Mouse (Mus musculus) forebrain, embryonic 15.5 days (tissue): ENCODE results near the gene Csrp3. TPM values are rescaled to one million over a fixed set of nuclear protein-coding genes. Genes with fewer than 3 reads are reported as not detected.
A peak's percentile ranks its signal among the peaks of the same experiment; 100 is the strongest.

Experiments
- ATAC-seq: fragments of 200-750 bp; cut with Nextera tagmentation; replicated peaks from 2 replicates; pipeline ENCODE4 v1.8.0; 2017; ENCODE audit warnings: mild to moderate bottlenecking, moderate TSS enrichment, moderate library complexity
- H3K27ac ChIP-seq: fragments of 300-500 bp; sonication (generic); replicated peaks from 2 replicates; pipeline ENCODE4 v1.5.1; 2015; ENCODE audit warnings: mild to moderate bottlenecking, inconsistent platforms
- H3K27me3 ChIP-seq: fragments of 300-500 bp; sonication (generic); 2 replicates; pipeline ENCODE4 v1.6.1; 2015; ENCODE audit warnings: inconsistent platforms
- H3K36me3 ChIP-seq: fragments of 300-500 bp; sonication (generic); 2 replicates; pipeline ENCODE4 v1.6.1; 2015; ENCODE audit warnings: mild to moderate bottlenecking, inconsistent platforms
- H3K4me1 ChIP-seq: fragments of 300-500 bp; sonication (generic); 2 replicates; pipeline ENCODE4 v1.6.1; 2015; ENCODE audit warnings: inconsistent platforms
- H3K4me2 ChIP-seq: fragments of 300-500 bp; sonication (generic); replicated peaks from 2 replicates; pipeline ENCODE4 v1.6.1; 2015; ENCODE audit warnings: mild to moderate bottlenecking, inconsistent platforms
- H3K4me3 ChIP-seq: fragments of 300-500 bp; sonication (generic); 2 replicates; pipeline ENCODE4 v1.5.1; 2015; ENCODE audit warnings: mild to moderate bottlenecking, inconsistent platforms
- H3K9ac ChIP-seq: fragments of 300-500 bp; sonication (generic); replicated peaks from 2 replicates; pipeline ENCODE4 v1.6.1; 2015; ENCODE audit warnings: mild to moderate bottlenecking, inconsistent platforms
- H3K9me3 ChIP-seq: fragments of 300-500 bp; sonication (generic); 2 replicates; pipeline ENCODE4 v1.6.1; 2016; ENCODE audit warnings: inconsistent platforms
- WGBS: fragments of 180-500 bp; shearing (Covaris S2); methylation state at CpG from one replicate; pipeline ENCODE4 v1.1.7; 2015; ENCODE audit warnings: mixed read lengths; 5-methylcytosine and 5-hydroxymethylcytosine counted together
- polyA plus RNA-seq: library from polyadenylated mRNA; unstranded; fragments of >200 nt; fragmentation: Nextera tagmentation; extraction: Ambion mirVana; gene quantifications from 2 replicates; pipeline ENCODE4 v1.2.1, GENCODE M21; 2015

The Csrp3 gene
- polyA plus RNA-seq, 1 experiment from 2014 or later = 0.20 TPM

DNA sequence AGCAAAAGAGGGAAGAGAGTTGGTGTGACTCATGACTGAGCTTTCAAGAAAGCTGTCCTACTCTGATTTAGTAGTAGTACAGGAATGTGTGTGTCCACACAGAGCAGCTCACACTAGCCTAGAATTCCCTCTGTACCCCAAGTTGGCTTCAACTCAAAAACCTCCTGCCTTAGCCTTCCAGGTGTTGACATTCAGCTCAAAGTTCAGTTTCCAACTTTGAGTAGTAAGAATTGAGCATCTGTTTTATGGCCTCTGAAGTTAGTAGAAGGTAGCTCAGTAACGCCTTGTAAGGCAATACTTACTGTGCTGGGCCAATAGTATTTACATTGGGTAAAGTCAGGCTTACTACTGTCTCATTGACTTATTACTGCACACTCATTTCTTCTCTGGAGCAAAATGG, 34.2 kb downstream of the Csrp3 start:
- no peak overlapping the region for H3K4me2 ChIP-seq
- no peak for ATAC-seq
- 92% methylated on average over 1 of the region's 1 CpGs for WGBS
- no peak overlapping the region for H3K9ac ChIP-seq
- no peaks in the 10 kb centered on the region for H3K4me1 ChIP-seq
- no peaks in the 10 kb centered on the region for H3K9me3 ChIP-seq
- no peak overlapping the region for H3K27ac ChIP-seq
- no peak overlapping the region for H3K4me3 ChIP-seq
- H3K36me3 ChIP-seq = peaks cover 58% of the 10 kb centered on the region
- no peaks in the 10 kb centered on the region for H3K27me3 ChIP-seq

DNA sequence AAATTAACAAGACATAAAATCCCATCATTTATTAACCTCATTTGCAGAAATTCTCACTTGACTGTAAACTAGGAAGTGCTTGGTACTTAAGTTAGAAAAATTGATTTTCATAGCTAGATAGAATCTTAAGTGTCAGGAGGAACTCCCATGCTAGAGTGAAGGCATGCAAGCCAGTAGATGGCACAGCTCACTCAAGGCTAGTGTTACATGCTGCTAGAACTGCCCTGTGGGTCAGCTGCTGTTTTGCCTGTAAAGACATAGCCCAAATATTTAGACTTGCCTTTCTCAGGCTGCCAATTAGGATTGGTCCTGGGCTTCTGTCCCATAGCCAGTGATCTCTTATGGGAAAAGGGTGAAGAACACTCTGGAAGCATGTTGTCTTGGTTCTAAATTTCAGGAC, 35.5 kb downstream of the Csrp3 start:
- Histone ChIP-seq H3K4me3 (no peak overlapping the region), H3K4me2 (no peak overlapping the region)
- no peak for ATAC-seq

DNA sequence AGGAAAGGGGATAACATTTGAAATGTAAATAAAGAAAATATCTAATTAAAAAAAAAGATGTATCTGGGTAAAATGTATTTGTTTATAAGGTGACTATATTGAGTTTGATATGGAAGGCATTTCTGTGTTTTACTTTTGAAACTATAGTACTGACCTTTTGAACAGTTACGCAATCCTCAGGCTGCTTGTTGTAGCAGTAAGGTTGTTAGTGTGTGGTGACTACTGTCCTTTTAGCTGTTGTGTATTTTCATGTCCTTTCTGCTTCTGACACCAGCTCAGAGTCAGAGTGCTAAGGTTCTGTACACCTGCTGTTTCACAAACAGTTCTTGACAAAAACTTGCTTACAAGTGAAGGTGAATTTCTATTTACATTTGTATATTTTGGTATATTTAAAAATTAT, 37.2 kb downstream of the Csrp3 start:
- no peak overlapping the region for H3K4me3 ChIP-seq
- H3K4me1 ChIP-seq = no peaks in the 10 kb centered on the region
- H3K4me2 ChIP-seq = no peak overlapping the region
- H3K27ac ChIP-seq = no peak overlapping the region
- H3K27me3 ChIP-seq = no peaks in the 10 kb centered on the region
- WGBS = 94% methylated on average over 1 of the region's 1 CpGs
- no peak overlapping the region for H3K9ac ChIP-seq
- H3K9me3 ChIP-seq = no peaks in the 10 kb centered on the region
- no peak for ATAC-seq
- peaks cover 61% of the 10 kb centered on the region for H3K36me3 ChIP-seq

More for the DNA sequence above, 35.5 kb downstream of the Csrp3 start:
- no peaks in the 10 kb centered on the region for H3K27me3 ChIP-seq
- H3K9ac ChIP-seq = no peak overlapping the region
- no peaks in the 10 kb centered on the region for H3K9me3 ChIP-seq
- H3K27ac ChIP-seq = no peak overlapping the region
- no peaks in the 10 kb centered on the region for H3K4me1 ChIP-seq
- H3K36me3 ChIP-seq = peaks cover 61% of the 10 kb centered on the region

DNA sequence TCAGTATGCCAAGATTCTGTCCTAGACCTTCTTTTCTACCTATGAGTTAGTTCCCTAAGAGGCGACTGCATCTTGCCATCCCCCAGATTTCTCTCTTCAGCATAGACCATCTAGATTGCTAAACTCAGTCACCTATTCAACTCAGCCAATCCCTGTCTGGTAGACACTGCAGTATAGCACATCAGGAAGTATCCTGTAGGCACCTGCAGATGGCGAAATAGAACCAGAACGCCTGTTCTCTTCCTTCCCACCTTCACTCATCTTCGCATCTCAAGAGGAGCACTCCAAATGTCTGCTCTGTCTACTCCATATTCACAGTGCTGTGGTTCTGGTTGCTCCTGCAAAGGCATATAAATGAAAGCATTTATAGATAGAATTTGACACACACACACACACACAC, 41.2 kb downstream of the Csrp3 start:
- Histone ChIP-seq H3K9me3 (no peaks in the 10 kb centered on the region), H3K27ac (no peak overlapping the region), H3K36me3 (peaks cover 61% of the 10 kb centered on the region), H3K4me1 (0 out of 2 replicates have a peak, but pooled peaks cover 9% of the 10 kb centered on the region), H3K9ac (no peak overlapping the region), H3K27me3 (no peaks in the 10 kb centered on the region), H3K4me2 (no peak overlapping the region), H3K4me3 (no peak overlapping the region)
- no peak for ATAC-seq
- 92% methylated on average over 4 of the region's 4 CpGs for WGBS

DNA sequence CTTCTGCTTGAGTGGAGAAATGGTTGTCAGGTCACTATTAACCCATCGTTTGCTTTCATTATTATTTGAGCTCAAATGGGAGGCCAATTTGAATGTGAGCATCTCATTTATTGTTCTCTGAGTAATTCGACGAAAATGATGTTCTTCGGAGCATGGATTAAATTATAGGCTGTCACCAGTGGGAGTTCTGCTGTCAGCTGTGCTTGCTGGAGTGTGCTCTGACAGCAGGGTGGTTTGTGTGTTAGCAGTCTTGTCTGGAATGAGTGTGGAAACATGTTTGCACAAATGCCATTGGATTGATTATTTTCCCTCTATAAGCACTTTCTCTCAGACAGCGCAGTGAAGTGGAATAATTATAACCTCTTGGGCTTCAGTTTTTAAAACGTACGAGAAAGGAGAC, 44.5 kb downstream of the Csrp3 start:
- Histone ChIP-seq H3K9ac (no peak overlapping the region), H3K27me3 (no peaks in the 10 kb centered on the region), H3K4me2 (no peak overlapping the region), H3K27ac (peak overlapping the region; percentile 32), H3K4me3 (no peak overlapping the region), H3K4me1 (0 out of 2 replicates have a peak, but pooled peaks cover 9% of the 10 kb centered on the region), H3K9me3 (no peaks in the 10 kb centered on the region), H3K36me3 (peaks cover 41% of the 10 kb centered on the region)
- peak; percentile 95 for ATAC-seq
- WGBS = 47% methylated on average over 7 of the region's 7 CpGs

DNA sequence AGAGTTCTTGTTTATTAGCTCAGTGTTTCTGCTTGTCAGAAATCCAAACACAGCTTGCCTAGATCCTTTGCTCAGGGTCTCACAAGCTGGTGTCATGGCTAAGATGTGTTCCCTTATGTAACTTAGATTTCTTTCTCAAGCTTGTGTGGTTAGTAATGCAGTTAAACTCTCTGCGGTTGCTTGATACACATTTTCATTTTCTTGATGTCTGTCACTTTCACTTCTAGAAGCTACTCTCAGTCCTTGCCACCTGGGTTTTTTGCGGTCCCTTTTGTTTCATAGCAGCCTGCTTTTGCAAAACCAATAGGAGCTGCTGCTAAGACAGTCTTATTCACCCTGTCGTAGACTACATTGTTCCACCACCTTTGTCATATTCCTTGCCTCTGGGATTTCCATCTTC, 52.7 kb downstream of the Csrp3 start:
- WGBS = 77% methylated on average over 3 of the region's 3 CpGs
- no peak overlapping the region for H3K4me2 ChIP-seq
- no peak overlapping the region for H3K4me3 ChIP-seq
- no peaks in the 10 kb centered on the region for H3K27me3 ChIP-seq
- H3K9me3 ChIP-seq = no peaks in the 10 kb centered on the region
- H3K36me3 ChIP-seq = peaks cover 8% of the 10 kb centered on the region
- H3K4me1 ChIP-seq = peaks cover 13% of the 10 kb centered on the region
- no peak for ATAC-seq
- H3K9ac ChIP-seq = no peak overlapping the region
- no peak overlapping the region for H3K27ac ChIP-seq

DNA sequence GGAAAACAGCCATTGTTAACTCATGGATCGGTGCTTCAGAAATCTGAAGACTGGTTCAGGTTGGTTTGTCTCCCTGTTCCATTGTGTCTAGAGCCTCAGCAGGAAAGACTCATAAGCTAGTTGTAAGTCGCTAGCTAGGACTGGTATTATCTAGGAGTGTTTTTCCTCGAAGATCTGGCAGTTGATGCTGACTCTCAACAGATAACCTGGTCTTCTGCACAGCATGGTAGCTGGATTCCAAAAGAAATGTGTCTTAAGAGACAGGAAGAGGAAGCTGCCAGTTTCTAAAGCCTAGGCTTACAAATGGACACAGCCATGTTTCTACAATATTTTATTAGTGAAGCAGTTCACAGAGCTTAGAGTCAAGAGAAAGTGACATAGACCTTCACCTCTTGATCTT, 56.4 kb downstream of the Csrp3 start:
- 77% methylated on average over 3 of the region's 3 CpGs for WGBS
- Histone ChIP-seq H3K4me1 (peaks cover 26% of the 10 kb centered on the region), H3K27ac (no peak overlapping the region), H3K4me3 (no peak overlapping the region), H3K36me3 (peaks cover 4% of the 10 kb centered on the region; the same call in 1 of the 2 replicates), H3K27me3 (no peaks in the 10 kb centered on the region), H3K4me2 (no peak overlapping the region), H3K9ac (no peak overlapping the region), H3K9me3 (no peaks in the 10 kb centered on the region)
- ATAC-seq = no peak

DNA sequence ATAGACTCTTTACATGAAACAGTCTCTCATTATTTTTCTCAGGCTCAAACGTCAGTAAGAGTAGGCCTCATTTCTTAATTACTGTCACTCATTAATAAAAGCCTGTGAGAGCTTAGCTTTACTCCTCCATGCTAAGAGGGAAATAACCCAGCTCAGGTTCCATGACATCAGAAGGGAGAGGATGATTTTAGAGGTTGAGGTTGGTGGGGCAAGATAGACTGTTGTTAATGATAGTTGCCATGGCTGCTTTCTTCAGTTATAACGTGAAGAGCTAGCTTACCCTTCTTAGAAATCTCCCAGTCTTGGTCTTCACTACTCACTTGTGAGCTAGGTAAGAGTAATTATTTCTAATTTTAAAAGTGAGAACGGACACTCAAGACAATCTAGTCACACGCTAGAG, 57.7 kb downstream of the Csrp3 start:
- H3K4me2 ChIP-seq = peak overlapping the region; percentile 75
- H3K36me3 ChIP-seq = no peaks in the 10 kb centered on the region
- H3K27ac ChIP-seq = no peak overlapping the region
- no peaks in the 10 kb centered on the region for H3K9me3 ChIP-seq
- H3K9ac ChIP-seq = no peak overlapping the region
- H3K27me3 ChIP-seq = no peaks in the 10 kb centered on the region
- WGBS = 34% methylated on average over 4 of the region's 4 CpGs
- H3K4me1 ChIP-seq = peaks cover 26% of the 10 kb centered on the region
- peak overlapping the region; percentile 55 for H3K4me3 ChIP-seq
- no peak for ATAC-seq

GRCm38 (mm10) chr7:48788851-48789572, 58.8 kb downstream of the Csrp3 start, which contains the start of gene Zdhhc13:
Zdhhc13 (plus strand) TSS chr7:48789003.
- Histone ChIP-seq H3K4me1 (peaks cover 26% of the 10 kb centered on the region), H3K9me3 (no peaks in the 10 kb centered on the region), H3K36me3 (no peaks in the 10 kb centered on the region), H3K9ac (peak within 1 kb of the TSS; percentile 61), H3K27ac (peak within 1 kb of the TSS; percentile 42), H3K27me3 (no peaks in the 10 kb centered on the region), H3K4me2 (peak within 1 kb of the TSS; percentile 75), H3K4me3 (peak within 1 kb of the TSS; percentile 55)
- WGBS = under 1% methylated on average over 57 of the region's 57 CpGs
- peak; percentile 99 for ATAC-seq

- H3K9ac ChIP-seq = no peak overlapping the region
- H3K27ac ChIP-seq = no peak overlapping the region
- H3K4me1 ChIP-seq = peaks cover 26% of the 10 kb centered on the region
- H3K4me2 ChIP-seq = peak overlapping the region; percentile 75
- no peaks in the 10 kb centered on the region for H3K36me3 ChIP-seq
- H3K9me3 ChIP-seq = no peaks in the 10 kb centered on the region
- peak; percentile 33; the same call in 1 of the 2 replicates for ATAC-seq
- WGBS = 68% methylated on average over 3 of the region's 3 CpGs
- H3K27me3 ChIP-seq = no peaks in the 10 kb centered on the region
- H3K4me3 ChIP-seq = peak overlapping the region; percentile 55
Measured at GRCm38 (mm10) chr7:48788348-48788747, 59.5 kb downstream of the Csrp3 start.

DNA sequence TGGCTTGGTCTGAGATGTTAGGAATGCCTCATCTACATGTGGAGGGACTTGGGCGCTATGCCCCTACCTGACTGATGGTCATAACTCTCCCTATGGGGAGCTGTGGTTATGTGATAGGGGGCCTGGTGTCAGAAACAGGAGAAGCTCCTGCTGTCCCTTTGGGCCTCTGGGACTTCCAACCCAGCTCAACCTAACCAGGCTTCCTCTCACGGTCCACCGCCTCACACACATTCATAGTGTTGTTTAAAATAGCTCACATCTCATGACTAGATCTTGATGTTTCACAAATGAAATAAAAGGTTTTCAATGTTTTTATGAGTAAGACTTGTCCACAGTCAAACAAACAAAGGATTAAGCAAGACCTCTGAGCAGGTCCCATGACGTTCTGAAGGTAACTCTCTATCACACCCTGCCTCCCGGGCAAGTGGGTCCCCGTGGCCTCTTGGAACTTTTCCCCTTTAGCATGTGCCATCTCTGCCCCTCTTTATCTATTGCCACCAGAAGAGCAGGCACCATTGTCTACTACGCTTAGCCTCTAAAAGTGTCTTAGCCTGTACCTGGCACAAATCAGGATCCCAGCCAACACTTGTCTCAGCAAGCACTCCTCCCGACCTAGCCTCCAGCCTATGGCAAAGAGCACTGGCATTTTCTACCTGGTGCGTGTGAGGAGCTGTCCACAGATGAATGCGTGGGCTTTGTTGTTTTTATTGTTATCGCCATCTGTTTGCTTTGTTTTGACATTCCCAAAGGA, 62.9 kb downstream of the Csrp3 start:
- no peak for ATAC-seq
- H3K9me3 ChIP-seq = no peaks in the 10 kb centered on the region
- H3K27ac ChIP-seq = no peak overlapping the region
- WGBS = 90% methylated on average over 11 of the region's 11 CpGs
- peaks cover 11% of the 10 kb centered on the region for H3K4me1 ChIP-seq
- no peak overlapping the region for H3K4me2 ChIP-seq
- no peak overlapping the region for H3K4me3 ChIP-seq
- no peak overlapping the region for H3K9ac ChIP-seq
- no peaks in the 10 kb centered on the region for H3K27me3 ChIP-seq
- H3K36me3 ChIP-seq = no peaks in the 10 kb centered on the region

- WGBS = 89% methylated on average over 4 of the region's 4 CpGs
- H3K9me3 ChIP-seq = no peaks in the 10 kb centered on the region
- H3K9ac ChIP-seq = no peak overlapping the region
- H3K4me3 ChIP-seq = no peak overlapping the region
- no peak overlapping the region for H3K27ac ChIP-seq
- no peak for ATAC-seq
- peaks cover 3% of the 10 kb centered on the region; the same call in 1 of the 2 replicates for H3K4me1 ChIP-seq
- no peaks in the 10 kb centered on the region for H3K36me3 ChIP-seq
- no peak overlapping the region for H3K4me2 ChIP-seq
- no peaks in the 10 kb centered on the region for H3K27me3 ChIP-seq
Measured at GRCm38 (mm10) chr7:48782432-48782831, 65.4 kb downstream of the Csrp3 start.
